Mouse (Mus musculus) myocyte (in vitro differentiated cells): ENCODE data around the gene Tent4b. TPM values are rescaled to one million over a fixed set of nuclear protein-coding genes. Genes with fewer than 3 reads are reported as not detected.

ENCODE experiments used
- H3K27me3 ChIP-seq: one replicate; pipeline ENCODE4 v1.6.1; 2011; ENCODE audit not compliant: control insufficient read depth, insufficient read depth, insufficient read length
- H3K36me3 ChIP-seq: one replicate; pipeline ENCODE4 v1.6.1; 2011; ENCODE audit not compliant: control insufficient read depth, insufficient read depth
- H3K4me2 ChIP-seq: one replicate; pipeline ENCODE4 v1.6.1; 2011; ENCODE audit warnings: low read depth, control low read depth
- H3K4me3 ChIP-seq: one replicate; pipeline ENCODE4 v1.5.1; 2011; ENCODE audit warnings: mild to moderate bottlenecking, control low read depth, moderate library complexity
- H3K79me2 ChIP-seq: one replicate; pipeline ENCODE4 v1.6.1; 2011; ENCODE audit not compliant: control insufficient read depth, insufficient read depth
- H3ac ChIP-seq: one replicate; pipeline ENCODE4 v1.6.1; 2011; ENCODE audit not compliant: control insufficient read depth, insufficient read length
- CEBPB ChIP-seq: IDR thresholded peaks from 2 replicates; pipeline ENCODE4 v1.6.1; 2011; ENCODE audit warnings: mild to moderate bottlenecking, moderate library complexity; ENCODE audit not compliant: poor library complexity, insufficient read depth, severe bottlenecking
- E2F4 ChIP-seq: IDR thresholded peaks from one replicate; pipeline ENCODE4 v1.6.1; 2011; ENCODE audit warnings: mild to moderate bottlenecking, control low read depth, moderate library complexity; ENCODE audit not compliant: insufficient read depth
- MAX ChIP-seq: IDR thresholded peaks from one replicate; pipeline ENCODE4 v1.6.1; 2011; ENCODE audit warnings: low read depth, mild to moderate bottlenecking, control low read depth
- MYOD1 ChIP-seq, 3 experiments: IDR thresholded peaks; one replicate each; pipeline ENCODE4 v1.6.1; 2011; ENCODE audit warnings: control low read depth in 2 of 3, low read depth in 2 of 3, mild to moderate bottlenecking in 2 of 3, moderate library complexity in 1 of 3; ENCODE audit not compliant: insufficient read length in 2 of 3, control insufficient read depth in 1 of 3
- MYOG ChIP-seq, 3 experiments: IDR thresholded peaks; one replicate each; pipeline ENCODE4 v1.6.1; 2011; ENCODE audit warnings: control low read depth in 2 of 3, low read depth in 2 of 3, mild to moderate bottlenecking in 2 of 3; ENCODE audit not compliant: insufficient read length in 2 of 3, control insufficient read depth in 1 of 3, insufficient read depth in 1 of 3
- POLR2A ChIP-seq: IDR thresholded peaks from one replicate; pipeline ENCODE4 v1.6.1; 2011; ENCODE audit warnings: low read depth, mild to moderate bottlenecking, control low read depth, moderate library complexity; ENCODE audit not compliant: insufficient read length
- POLR2AphosphoS2 ChIP-seq: IDR thresholded peaks from one replicate; pipeline ENCODE4 v1.6.1; 2011; ENCODE audit warnings: low read depth, control low read depth; ENCODE audit not compliant: insufficient read length
- REST ChIP-seq: IDR thresholded peaks from one replicate; pipeline ENCODE4 v1.6.1; 2011; ENCODE audit warnings: mild to moderate bottlenecking, control low read depth, moderate library complexity; ENCODE audit not compliant: insufficient read depth, insufficient read length
- SRF ChIP-seq: IDR thresholded peaks from one replicate; pipeline ENCODE4 v1.6.1; 2011; ENCODE audit warnings: low read depth; ENCODE audit not compliant: control insufficient read depth, insufficient read length
- TCF12 ChIP-seq: IDR thresholded peaks from one replicate; pipeline ENCODE4 v1.6.1; 2011; ENCODE audit warnings: mild to moderate bottlenecking, control low read depth; ENCODE audit not compliant: poor library complexity, insufficient read depth, severe bottlenecking
- TCF3 ChIP-seq: IDR thresholded peaks from one replicate; pipeline ENCODE4 v1.6.1; 2011; ENCODE audit warnings: low read depth, control low read depth; ENCODE audit not compliant: insufficient read length
- USF1 ChIP-seq: IDR thresholded peaks from one replicate; pipeline ENCODE4 v1.6.1; 2011; ENCODE audit warnings: low read depth, mild to moderate bottlenecking, control low read depth, moderate library complexity
- polyA plus RNA-seq: library from polyadenylated mRNA; unstranded; fragments of >200 nt; fragmentation: generic; extraction: Trizol; gene quantifications from one replicate; pipeline ENCODE4 v1.2.1, GENCODE M21; 2012; ENCODE audit warnings: missing spikeins

Tent4b gene
- polyA plus RNA-seq, 1 experiment, result 10.7 TPM

GRCm38 (mm10) chr8:88298733-88299103, 99.7 kb downstream of the Tent4b start:
- no peak overlapping the region for H3ac ChIP-seq
- H3K27me3 ChIP-seq, result no peaks in the 10 kb centered on the region
- peaks cover 67% of the 10 kb centered on the region for H3K79me2 ChIP-seq
- H3K4me3 ChIP-seq, result no peak overlapping the region
- H3K4me2 ChIP-seq, result no peak overlapping the region
- peaks cover 13% of the 10 kb centered on the region for H3K36me3 ChIP-seq
- TF ChIP-seq MYOG (IDR thresholded peaks at IDR 0.05; ENCODE audit: control insufficient read depth in 1 of 3, insufficient read depth in 1 of 3, insufficient read length in 2 of 3, low read depth in 2 of 3), result no peak

GRCm38 (mm10) chr8:88299907-88300603, 101.0 kb downstream of the Tent4b start:
- H3K4me2 ChIP-seq, result no peak overlapping the region
- TF ChIP-seq MAX (no peak), REST (no peak), MYOG (IDR thresholded peaks at IDR 0.05; ENCODE audit: control insufficient read depth in 1 of 3, insufficient read depth in 1 of 3, insufficient read length in 2 of 3, low read depth in 2 of 3) (no peak), POLR2AphosphoS2 (no peak), USF1 (no peak), SRF (no peak), CEBPB (no peak), TCF12 (no peak), E2F4 (no peak), MYOD1 (IDR thresholded peaks at IDR 0.05; ENCODE audit: control insufficient read depth in 1 of 3, insufficient read length in 2 of 3, low read depth in 2 of 3) (no peak), TCF3 (no peak), POLR2A (no peak)
- H3ac ChIP-seq, result no peak overlapping the region
- H3K79me2 ChIP-seq, result peaks cover 60% of the 10 kb centered on the region
- H3K36me3 ChIP-seq, result peaks cover 20% of the 10 kb centered on the region
- H3K4me3 ChIP-seq, result no peak overlapping the region
- H3K27me3 ChIP-seq, result no peaks in the 10 kb centered on the region

- Histone ChIP-seq H3ac (no peak overlapping the region), H3K27me3 (no peaks in the 10 kb centered on the region), H3K79me2 (peaks cover 54% of the 10 kb centered on the region), H3K4me3 (no peak overlapping the region), H3K4me2 (no peak overlapping the region), H3K36me3 (peaks cover 21% of the 10 kb centered on the region)
- TF ChIP-seq POLR2AphosphoS2, result no peak
- no peak for TF ChIP-seq POLR2A
- peak in 2 of 3 experiments; percentile 59 to 75 for TF ChIP-seq MYOD1 (IDR thresholded peaks at IDR 0.05; ENCODE audit: control insufficient read depth in 1 of 3, insufficient read length in 2 of 3, low read depth in 2 of 3)
- peak; percentile 3 to 65 (median 61) for TF ChIP-seq MYOG (IDR thresholded peaks at IDR 0.05; ENCODE audit: control insufficient read depth in 1 of 3, insufficient read depth in 1 of 3, insufficient read length in 2 of 3, low read depth in 2 of 3)
Measured at GRCm38 (mm10) chr8:88301589-88302437, 102.8 kb downstream of the Tent4b start.

- Histone ChIP-seq H3K36me3 (peaks cover 29% of the 10 kb centered on the region), H3K4me3 (no peak overlapping the region), H3K4me2 (no peak overlapping the region), H3ac (no peak overlapping the region), H3K27me3 (no peaks in the 10 kb centered on the region), H3K79me2 (peaks cover 38% of the 10 kb centered on the region)
- TF ChIP-seq MYOD1 (IDR thresholded peaks at IDR 0.05; ENCODE audit: control insufficient read depth in 1 of 3, insufficient read length in 2 of 3, low read depth in 2 of 3) (peak in 1 of 3 experiments; percentile 8), TCF12 (no peak)
Measured at GRCm38 (mm10) chr8:88305814-88306213, 106.8 kb downstream of the Tent4b start.

GRCm38 (mm10) chr8:88306511-88306910, 107.5 kb downstream of the Tent4b start:
- no peak overlapping the region for H3ac ChIP-seq
- H3K4me3 ChIP-seq, result no peak overlapping the region
- peaks cover 35% of the 10 kb centered on the region for H3K36me3 ChIP-seq
- TF ChIP-seq MYOG (IDR thresholded peaks at IDR 0.05; ENCODE audit: control insufficient read depth in 1 of 3, insufficient read depth in 1 of 3, insufficient read length in 2 of 3, low read depth in 2 of 3) (no peak), CEBPB (no peak), REST (no peak), E2F4 (no peak), MAX (no peak), POLR2A (no peak), TCF12 (no peak), USF1 (no peak), POLR2AphosphoS2 (no peak)
- H3K79me2 ChIP-seq, result peaks cover 31% of the 10 kb centered on the region
- H3K4me2 ChIP-seq, result no peak overlapping the region
- H3K27me3 ChIP-seq, result no peaks in the 10 kb centered on the region
